Mouse (Mus musculus): ENCODE measurements around the gene Smim27. TPM values are rescaled to one million over a fixed set of nuclear protein-coding genes. Genes with fewer than 3 reads are reported as not detected.
"Not testable (repeated sequence)": the region's sequence is repeated elsewhere in the genome, so short reads cannot be mapped to it uniquely, and the experiment has no call there.

Gene Smim27
- polyA plus RNA-seq, 1 experiment, result 13.9 TPM

DNA sequence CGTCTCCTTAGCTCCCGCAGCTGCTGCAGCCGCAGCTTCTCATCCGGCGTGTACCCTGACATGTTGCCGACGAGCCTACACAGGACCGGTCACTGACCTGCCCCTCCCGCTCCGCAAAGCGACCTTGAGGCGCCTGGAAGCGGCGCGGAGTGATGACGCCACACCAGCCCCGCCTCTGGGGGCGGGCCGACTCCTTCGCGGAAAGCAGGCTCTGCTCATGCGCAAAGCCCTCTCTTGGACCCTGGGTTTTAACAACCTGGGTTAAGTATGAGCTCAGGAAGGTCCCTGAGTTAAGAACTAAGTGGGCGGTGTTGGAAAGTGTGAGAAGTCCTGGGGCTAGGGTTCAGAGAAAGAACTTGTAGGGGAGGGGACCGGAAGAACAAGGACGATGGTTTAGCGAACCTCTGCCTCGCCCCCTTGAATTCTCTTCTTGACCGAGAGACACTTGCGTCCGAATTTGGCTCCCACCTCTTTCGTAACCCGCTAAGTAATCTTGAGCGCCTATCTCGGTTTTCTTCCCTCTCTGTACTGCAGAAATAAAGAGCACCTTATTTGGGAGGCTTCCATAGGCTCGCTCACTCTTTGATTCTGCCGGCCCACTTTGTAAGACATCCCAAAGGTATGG lies 10.0 kb downstream of the Smim27 start, which contains the start of gene Ndufb6:
Gene Ndufb6 (minus strand): TSS at position 146 of the 625 bp plus-strand sequence.
- Histone ChIP-seq H3K27me3 (ENCODE audit: control insufficient read depth, insufficient read depth, low read length) (no peaks in the 10 kb centered on the region), H3K36me3 (ENCODE audit: control insufficient read depth, insufficient read depth, low read length) (no peaks in the 10 kb centered on the region; the same call in 1 of the 2 replicates), H3K27ac (ENCODE audit: insufficient read depth, low read length) (peak within 1 kb of the TSS; percentile 69), H3K4me3 (ENCODE audit: extremely low read depth, insufficient read depth, insufficient read length) (peak within 1 kb of the TSS; percentile 81), H3K4me1 (ENCODE audit: control insufficient read depth, insufficient read depth, insufficient read length) (no peaks in the 10 kb centered on the region; the same call in 1 of the 2 replicates)
- TF ChIP-seq POLR2A (IDR thresholded peaks at IDR 0.05; ENCODE audit: low read depth, low read length) (peak; percentile 50; the same call in 1 of the 2 replicates), CTCF (IDR thresholded peaks at IDR 0.05; ENCODE audit: extremely low read depth, insufficient read depth, insufficient read length, insufficient replicate concordance) (no peak)
- peak; percentile 84 to 90 for DNase-seq (ENCODE audit: low read depth in 1 of 2, low spot score in 2 of 2)
- under 1% methylated on average over 36 of the region's 36 CpGs for WGBS

GRCm38 (mm10) chr4:40285582-40285981 lies 16.2 kb downstream of the Smim27 start:
- no peak overlapping the region for H3K27ac ChIP-seq (ENCODE audit: insufficient read depth, low read length)
- peak; percentile 42; the same call in 1 of the 2 replicates for TF ChIP-seq CTCF (IDR thresholded peaks at IDR 0.05; ENCODE audit: extremely low read depth, insufficient read depth, insufficient read length, insufficient replicate concordance)
- no peak for TF ChIP-seq POLR2A (IDR thresholded peaks at IDR 0.05; ENCODE audit: low read depth, low read length)
- no peaks in the 10 kb centered on the region for H3K4me1 ChIP-seq (ENCODE audit: control insufficient read depth, insufficient read depth, insufficient read length)
- peak; percentile 51 to 72 for DNase-seq (ENCODE audit: low read depth in 1 of 2, low spot score in 2 of 2)
- no peak overlapping the region for H3K4me3 ChIP-seq (ENCODE audit: extremely low read depth, insufficient read depth, insufficient read length)
- WGBS, result 16% methylated on average over 4 of the region's 4 CpGs
- no peaks in the 10 kb centered on the region for H3K27me3 ChIP-seq (ENCODE audit: control insufficient read depth, insufficient read depth, low read length)
- H3K36me3 ChIP-seq (ENCODE audit: control insufficient read depth, insufficient read depth, low read length), result no peaks in the 10 kb centered on the region

DNA sequence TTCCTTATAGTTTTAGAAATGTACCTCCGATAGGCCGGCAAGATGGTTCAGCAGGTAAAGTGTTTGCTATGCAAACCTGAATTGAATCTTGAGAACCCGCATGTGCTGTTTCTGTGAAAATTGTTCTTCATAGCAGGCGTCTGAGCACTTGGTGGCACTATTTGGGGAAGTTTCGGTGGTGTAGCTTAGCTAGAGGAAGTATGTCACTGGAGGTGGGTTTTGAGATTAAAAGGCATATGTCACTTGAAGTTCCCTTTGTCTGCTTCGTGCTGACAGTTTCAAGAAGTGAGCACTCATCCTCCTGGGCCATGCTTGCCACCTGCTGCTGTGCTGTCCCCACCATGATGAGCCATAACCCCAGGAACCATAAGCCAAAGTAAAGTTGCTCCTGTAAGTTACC lies 18.0 kb downstream of the Smim27 start:
- Histone ChIP-seq H3K4me1 (ENCODE audit: control insufficient read depth, insufficient read depth, insufficient read length) (no peaks in the 10 kb centered on the region), H3K4me3 (ENCODE audit: extremely low read depth, insufficient read depth, insufficient read length) (no peak overlapping the region), H3K36me3 (ENCODE audit: control insufficient read depth, insufficient read depth, low read length) (no peaks in the 10 kb centered on the region), H3K27ac (ENCODE audit: insufficient read depth, low read length) (no peak overlapping the region), H3K27me3 (ENCODE audit: control insufficient read depth, insufficient read depth, low read length) (no peaks in the 10 kb centered on the region)
- 28% methylated on average over 6 of the region's 6 CpGs for WGBS
- TF ChIP-seq CTCF (IDR thresholded peaks at IDR 0.05; ENCODE audit: extremely low read depth, insufficient read depth, insufficient read length, insufficient replicate concordance) (no peak), POLR2A (IDR thresholded peaks at IDR 0.05; ENCODE audit: low read depth, low read length) (no peak)
- DNase-seq (ENCODE audit: low read depth in 1 of 2, low spot score in 2 of 2), result peak in 1 of 2 experiments; percentile 33

DNA sequence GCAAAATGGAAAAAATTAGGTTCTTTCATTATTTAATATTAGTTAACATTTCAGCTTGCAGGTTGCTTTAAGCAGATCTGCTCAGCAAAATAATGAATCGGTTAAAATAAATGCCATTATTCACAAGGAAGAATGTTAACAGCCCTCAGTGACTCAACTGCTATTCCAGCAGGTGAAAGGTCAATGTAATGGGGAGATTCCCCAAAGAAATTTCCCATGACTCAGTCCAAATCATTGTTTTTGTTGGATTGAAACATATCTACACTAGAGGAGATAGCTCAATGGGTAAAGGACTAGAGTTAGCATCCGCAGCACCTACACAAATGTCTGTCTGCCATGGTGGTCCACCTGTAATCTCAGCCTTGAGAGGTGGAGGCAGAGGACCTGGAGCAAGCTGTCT lies 19.7 kb downstream of the Smim27 start:
- no peak overlapping the region for H3K27ac ChIP-seq (ENCODE audit: insufficient read depth, low read length)
- no peaks in the 10 kb centered on the region for H3K36me3 ChIP-seq (ENCODE audit: control insufficient read depth, insufficient read depth, low read length)
- H3K4me1 ChIP-seq (ENCODE audit: control insufficient read depth, insufficient read depth, insufficient read length), result no peaks in the 10 kb centered on the region
- 91% methylated on average over 2 of the region's 2 CpGs for WGBS
- TF ChIP-seq CTCF (IDR thresholded peaks at IDR 0.05; ENCODE audit: extremely low read depth, insufficient read depth, insufficient read length, insufficient replicate concordance) (no peak), POLR2A (IDR thresholded peaks at IDR 0.05; ENCODE audit: low read depth, low read length) (no peak)
- H3K4me3 ChIP-seq (ENCODE audit: extremely low read depth, insufficient read depth, insufficient read length), result no peak overlapping the region
- H3K27me3 ChIP-seq (ENCODE audit: control insufficient read depth, insufficient read depth, low read length), result no peaks in the 10 kb centered on the region
- DNase-seq (ENCODE audit: low read depth in 1 of 2, low spot score in 2 of 2), result no peak

DNA sequence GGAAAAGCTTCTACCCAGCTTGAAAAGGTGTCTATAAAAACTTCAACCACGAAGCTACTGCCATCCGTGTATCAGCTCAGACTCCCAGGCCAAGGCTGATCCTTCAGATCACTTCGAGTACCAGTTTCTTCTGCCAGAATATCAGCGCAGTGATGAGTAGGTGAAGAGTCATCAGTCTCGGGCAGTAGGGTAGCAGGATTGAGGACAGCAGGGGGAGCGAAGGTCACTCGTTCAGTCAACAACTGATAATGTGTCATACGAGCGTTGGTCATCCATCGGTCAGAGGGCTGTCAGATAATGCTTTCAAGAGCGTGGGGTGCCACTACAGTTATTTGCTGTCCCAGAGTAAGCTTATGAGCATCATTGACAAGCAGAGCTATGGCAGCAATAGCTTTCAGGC lies 22.1 kb downstream of the Smim27 start:
- H3K4me3 ChIP-seq (ENCODE audit: extremely low read depth, insufficient read depth, insufficient read length); H3K36me3 ChIP-seq (ENCODE audit: control insufficient read depth, insufficient read depth, low read length); H3K27ac ChIP-seq (ENCODE audit: insufficient read depth, low read length); H3K4me1 ChIP-seq (ENCODE audit: control insufficient read depth, insufficient read depth, insufficient read length); DNase-seq (ENCODE audit: low read depth in 1 of 2, low spot score in 2 of 2); H3K27me3 ChIP-seq (ENCODE audit: control insufficient read depth, insufficient read depth, low read length): not testable (repeated sequence)
- 97% methylated on average over 11 of the region's 11 CpGs for WGBS

DNA sequence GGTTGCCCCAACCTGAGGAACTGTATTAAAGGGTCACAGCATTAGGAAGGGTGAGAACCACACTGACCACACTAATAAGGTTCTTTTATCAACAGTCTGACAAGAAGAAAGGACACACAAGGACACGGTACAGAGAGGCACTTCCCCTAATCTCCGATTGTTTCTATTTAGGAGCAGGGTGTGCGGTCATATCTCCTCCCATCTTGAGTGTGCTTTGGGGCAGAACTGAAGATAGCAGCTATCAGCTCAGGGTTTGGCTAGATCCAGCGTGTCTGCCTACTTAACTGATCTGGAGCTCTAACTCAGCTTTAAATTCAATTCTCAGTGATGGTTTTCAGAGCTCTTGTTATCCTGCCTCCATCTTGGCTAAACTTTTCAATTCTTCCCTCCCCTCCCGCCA lies 29.8 kb downstream of the Smim27 start:
- no peaks in the 10 kb centered on the region for H3K36me3 ChIP-seq (ENCODE audit: control insufficient read depth, insufficient read depth, low read length)
- TF ChIP-seq POLR2A (IDR thresholded peaks at IDR 0.05; ENCODE audit: low read depth, low read length), result no peak
- no peak for TF ChIP-seq CTCF (IDR thresholded peaks at IDR 0.05; ENCODE audit: extremely low read depth, insufficient read depth, insufficient read length, insufficient replicate concordance)
- H3K27ac ChIP-seq (ENCODE audit: insufficient read depth, low read length), result no peak overlapping the region
- H3K27me3 ChIP-seq (ENCODE audit: control insufficient read depth, insufficient read depth, low read length), result no peaks in the 10 kb centered on the region
- no peaks in the 10 kb centered on the region for H3K4me1 ChIP-seq (ENCODE audit: control insufficient read depth, insufficient read depth, insufficient read length)
- no peak for DNase-seq (ENCODE audit: low read depth in 1 of 2, low spot score in 2 of 2)
- no peak overlapping the region for H3K4me3 ChIP-seq (ENCODE audit: extremely low read depth, insufficient read depth, insufficient read length)
- 48% methylated on average over 5 of the region's 5 CpGs for WGBS

DNA sequence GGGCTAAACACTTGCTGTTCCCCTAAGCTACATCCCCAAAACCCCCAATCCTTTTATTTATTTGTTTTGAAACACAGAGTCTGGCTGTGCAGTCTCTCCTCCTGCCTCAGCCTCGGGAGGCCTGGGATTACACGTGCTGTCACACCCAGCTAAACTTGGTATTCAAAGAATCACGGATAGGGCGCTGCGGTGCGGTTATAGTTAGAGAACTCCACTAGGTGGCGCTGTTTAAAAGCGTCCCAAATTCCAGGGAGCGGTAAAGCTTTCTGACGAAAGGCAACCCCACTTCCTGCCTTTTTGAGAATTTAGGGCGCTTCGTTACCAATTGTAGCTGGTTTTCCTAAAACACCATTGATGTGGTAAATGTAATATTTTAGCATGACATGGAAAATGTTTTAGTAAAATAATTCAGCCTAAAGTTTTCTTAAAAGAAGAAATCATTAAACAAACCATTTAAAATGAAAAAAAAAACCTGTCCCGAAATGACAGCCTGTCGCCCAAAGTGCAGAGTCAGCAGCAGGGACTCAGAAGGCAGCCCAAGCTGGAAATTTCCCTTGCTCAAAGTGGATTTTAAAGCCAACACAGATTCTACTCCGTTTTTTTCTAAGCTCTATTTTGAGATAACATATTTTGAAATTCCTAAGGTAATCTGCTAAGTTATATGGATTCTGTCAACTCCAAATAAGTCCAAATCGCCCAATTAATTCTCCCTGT lies 31.9 kb downstream of the Smim27 start:
- TF ChIP-seq CTCF (IDR thresholded peaks at IDR 0.05; ENCODE audit: extremely low read depth, insufficient read depth, insufficient read length, insufficient replicate concordance) (peak; percentile 59; the same call in 1 of the 2 replicates), POLR2A (IDR thresholded peaks at IDR 0.05; ENCODE audit: low read depth, low read length) (no peak)
- Histone ChIP-seq H3K27ac (ENCODE audit: insufficient read depth, low read length) (no peak overlapping the region), H3K4me3 (ENCODE audit: extremely low read depth, insufficient read depth, insufficient read length) (no peak overlapping the region), H3K36me3 (ENCODE audit: control insufficient read depth, insufficient read depth, low read length) (no peaks in the 10 kb centered on the region), H3K27me3 (ENCODE audit: control insufficient read depth, insufficient read depth, low read length) (no peaks in the 10 kb centered on the region), H3K4me1 (ENCODE audit: control insufficient read depth, insufficient read depth, insufficient read length) (no peaks in the 10 kb centered on the region)
- peak; percentile 21 to 47 for DNase-seq (ENCODE audit: low read depth in 1 of 2, low spot score in 2 of 2)
- 7% methylated on average over 16 of the region's 16 CpGs for WGBS
